Mouse (Mus musculus) lung, embryonic 14.5 days (tissue): ENCODE data around the gene Parg. TPM values are rescaled to one million over a fixed set of nuclear protein-coding genes. Genes with fewer than 3 reads are reported as not detected.

Experiments used
- ATAC-seq: fragments of 200-750 bp; cut with Nextera tagmentation; 2 replicates; pipeline ENCODE4 v1.8.0; 2017; ENCODE audit warnings: mild to moderate bottlenecking, moderate TSS enrichment, moderate library complexity; ENCODE audit not compliant: insufficient read depth
- DNase-seq: peaks from one replicate; pipeline ENCODE4 v3.0.0-alpha.2; 2015
- H3K27ac ChIP-seq: fragments of 300-500 bp; sonication (generic); 2 replicates; pipeline ENCODE4 v1.5.1; 2014; ENCODE audit warnings: low read depth, mild to moderate bottlenecking, moderate library complexity
- H3K27me3 ChIP-seq: fragments of 300-500 bp; sonication (generic); 2 replicates; pipeline ENCODE4 v1.6.1; 2014; ENCODE audit warnings: low read length, control low read depth; ENCODE audit not compliant: insufficient read depth
- H3K36me3 ChIP-seq: fragments of 300-500 bp; sonication (generic); 2 replicates; pipeline ENCODE4 v1.6.1; 2014; ENCODE audit warnings: control low read depth; ENCODE audit not compliant: insufficient read depth
- H3K4me1 ChIP-seq: fragments of 300-500 bp; sonication (generic); 2 replicates; pipeline ENCODE4 v1.6.1; 2014; ENCODE audit warnings: antibody characterized with exemption, control low read depth; ENCODE audit not compliant: insufficient read depth
- H3K4me2 ChIP-seq: fragments of 300-500 bp; sonication (generic); 2 replicates; pipeline ENCODE4 v1.6.1; 2014; ENCODE audit warnings: mild to moderate bottlenecking
- H3K4me3 ChIP-seq: fragments of 300-500 bp; sonication (generic); 2 replicates; pipeline ENCODE4 v1.5.1; 2014; ENCODE audit warnings: low read depth, low read length
- H3K9ac ChIP-seq: fragments of 300-500 bp; sonication (generic); 2 replicates; pipeline ENCODE4 v1.6.1; 2014
- H3K9me3 ChIP-seq: fragments of 300-500 bp; sonication (generic); 2 replicates; pipeline ENCODE4 v1.6.1; 2016; ENCODE audit warnings: low read depth, low read length, control low read depth
- CTCF ChIP-seq: IDR thresholded peaks from 2 replicates; pipeline ENCODE4 v1.5.1; 2016; ENCODE audit warnings: antibody characterized with exemption, low read depth
- WGBS: fragments of 180-500 bp; shearing (Covaris S2); extraction: QIAGEN DNeasy Blood & Tissue Kit; methylation state at CpG from one replicate; pipeline ENCODE4 v1.1.7; 2014; 5-methylcytosine and 5-hydroxymethylcytosine counted together
- polyA plus RNA-seq: library from polyadenylated mRNA; unstranded; fragments of >200 nt; fragmentation: Nextera tagmentation; extraction: Ambion mirVana; gene quantifications from 2 replicates; pipeline ENCODE4 v1.2.1, GENCODE M21; 2014

Parg gene
- polyA plus RNA-seq, 1 experiment from 2014 or later, result 53.4 TPM

DNA sequence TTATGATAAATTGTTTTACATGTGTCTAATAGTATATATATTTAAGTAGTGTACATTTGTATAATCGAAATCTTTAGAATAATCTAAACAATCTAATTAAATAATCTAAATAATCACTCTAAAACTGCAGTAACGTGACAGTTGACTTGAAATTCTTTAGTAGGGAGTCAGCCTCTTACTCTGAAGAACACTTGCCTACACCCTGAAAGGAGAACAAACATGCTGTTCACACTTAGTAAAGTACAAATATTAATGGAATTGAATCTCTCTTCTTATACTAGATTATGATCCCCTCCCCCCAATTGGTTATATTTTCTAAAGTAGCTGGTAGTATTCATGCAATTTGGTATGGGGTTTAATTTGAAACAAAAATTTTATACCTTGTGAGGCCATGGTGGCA lies 60.0 kb downstream of the Parg start:
- H3K9ac ChIP-seq, result no peak overlapping the region
- 61% methylated on average over 2 of the region's 2 CpGs for WGBS
- H3K27me3 ChIP-seq, result no peaks in the 10 kb centered on the region
- no peak overlapping the region for H3K4me2 ChIP-seq
- peaks cover 37% of the 10 kb centered on the region for H3K36me3 ChIP-seq
- H3K9me3 ChIP-seq, result no peaks in the 10 kb centered on the region
- H3K27ac ChIP-seq, result no peak overlapping the region
- no peaks in the 10 kb centered on the region for H3K4me1 ChIP-seq
- no peak for TF ChIP-seq CTCF
- no peak for DNase-seq
- H3K4me3 ChIP-seq, result no peak overlapping the region
- no peak for ATAC-seq

DNA sequence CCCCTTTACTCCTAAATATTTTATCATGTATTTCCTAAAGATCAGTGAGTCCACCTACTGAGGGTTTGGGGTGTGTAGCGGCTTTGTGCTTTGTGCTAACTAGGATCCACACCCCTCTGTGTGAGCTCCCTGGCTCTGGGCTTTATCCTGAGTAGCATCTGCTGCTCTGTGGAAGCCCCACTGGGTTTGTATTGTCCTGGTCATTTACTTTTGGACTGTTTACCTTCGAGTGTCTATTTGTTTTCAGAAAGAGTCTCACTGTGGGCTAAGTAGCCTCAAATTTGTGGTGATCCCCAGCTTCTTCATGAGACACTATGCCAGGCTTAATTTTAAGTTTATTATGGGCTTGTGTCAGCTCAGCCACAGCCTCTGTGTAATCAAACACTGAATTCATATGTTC lies 67.2 kb downstream of the Parg start:
- Histone ChIP-seq H3K27ac (no peak overlapping the region), H3K4me1 (no peaks in the 10 kb centered on the region), H3K4me2 (no peak overlapping the region), H3K36me3 (peaks cover 17% of the 10 kb centered on the region; the same call in 1 of the 2 replicates), H3K9me3 (no peaks in the 10 kb centered on the region), H3K27me3 (no peaks in the 10 kb centered on the region), H3K9ac (no peak overlapping the region), H3K4me3 (no peak overlapping the region)
- no peak for TF ChIP-seq CTCF
- WGBS, result 66% methylated on average over 2 of the region's 2 CpGs
- DNase-seq (no peak), ATAC-seq (no peak)

DNA sequence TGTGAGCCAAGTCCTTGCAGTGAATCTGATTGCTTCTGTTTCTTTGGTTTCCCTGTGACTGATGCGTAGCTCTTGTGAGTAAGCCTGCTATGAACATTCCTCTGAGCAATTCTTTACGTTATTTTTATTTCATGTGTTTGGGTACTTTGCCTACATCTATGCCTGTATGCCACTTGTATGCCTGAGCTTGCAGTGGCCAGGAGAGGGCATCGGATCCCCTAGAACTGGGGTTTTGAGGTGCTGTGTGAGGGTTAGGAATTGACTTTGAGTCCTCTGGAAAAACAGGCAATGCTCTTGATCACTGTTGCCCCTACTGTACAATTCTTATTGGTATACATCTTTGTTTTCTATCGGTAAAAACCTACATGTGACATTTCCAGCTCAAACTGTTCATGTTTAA lies 67.8 kb downstream of the Parg start:
- TF ChIP-seq CTCF, result 0 out of 2 replicates have a peak, but pooled peaks have one; percentile 21
- Histone ChIP-seq H3K4me2 (no peak overlapping the region), H3K4me3 (no peak overlapping the region), H3K36me3 (peaks cover 17% of the 10 kb centered on the region; the same call in 1 of the 2 replicates), H3K9me3 (no peaks in the 10 kb centered on the region), H3K9ac (no peak overlapping the region), H3K27me3 (no peaks in the 10 kb centered on the region), H3K4me1 (no peaks in the 10 kb centered on the region), H3K27ac (no peak overlapping the region)
- DNase-seq (no peak), ATAC-seq (no peak)
- 88% methylated on average over 4 of the region's 4 CpGs for WGBS

DNA sequence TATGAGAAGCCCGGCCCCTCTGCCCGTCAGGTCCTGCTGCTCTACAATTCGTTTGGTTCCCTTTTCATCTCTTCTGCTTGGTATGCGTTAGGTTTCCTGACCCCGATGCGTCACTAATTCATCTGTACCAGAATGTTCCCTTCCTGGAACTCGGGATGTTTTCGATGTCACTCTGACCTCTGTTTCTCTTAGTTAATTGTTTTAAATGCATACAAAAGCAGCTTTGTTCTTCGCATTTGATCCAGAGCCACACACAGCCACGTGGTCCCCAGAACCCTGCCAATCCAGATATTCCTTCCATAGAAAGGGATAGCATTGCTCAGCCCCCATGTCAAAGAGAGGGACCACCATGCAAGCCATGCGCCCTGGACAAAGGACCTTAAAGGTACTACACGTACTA lies 99.9 kb downstream of the Parg start:
- H3K9me3 ChIP-seq, result no peaks in the 10 kb centered on the region
- H3K27ac ChIP-seq, result no peak overlapping the region
- no peak for TF ChIP-seq CTCF
- H3K36me3 ChIP-seq, result peaks cover 6% of the 10 kb centered on the region; the same call in 1 of the 2 replicates
- ATAC-seq (no peak), DNase-seq (no peak)
- 79% methylated on average over 12 of the region's 12 CpGs for WGBS
- no peak overlapping the region for H3K9ac ChIP-seq
- H3K27me3 ChIP-seq, result no peaks in the 10 kb centered on the region
- H3K4me2 ChIP-seq, result no peak overlapping the region
- H3K4me1 ChIP-seq, result no peaks in the 10 kb centered on the region
- H3K4me3 ChIP-seq, result no peak overlapping the region

DNA sequence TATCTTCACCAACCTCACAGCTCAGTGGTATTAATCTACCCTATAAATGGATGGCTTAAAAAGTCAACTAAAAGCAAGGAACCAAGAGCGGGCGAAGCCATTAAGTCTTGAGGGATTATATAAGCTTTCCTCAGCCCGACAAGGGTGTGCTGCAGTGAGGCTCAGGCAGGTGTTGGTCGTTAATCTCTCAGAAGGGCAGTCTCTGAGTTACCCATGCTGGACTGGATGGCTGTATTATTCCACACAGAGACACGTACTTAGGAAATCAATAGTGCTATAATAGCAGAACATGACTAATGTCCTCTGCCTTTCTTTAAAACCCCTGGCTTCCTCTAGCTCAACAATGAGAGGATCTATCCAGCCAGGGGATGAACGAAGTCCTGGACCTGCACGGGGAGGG lies 100.7 kb downstream of the Parg start:
- ATAC-seq, result no peak

DNA sequence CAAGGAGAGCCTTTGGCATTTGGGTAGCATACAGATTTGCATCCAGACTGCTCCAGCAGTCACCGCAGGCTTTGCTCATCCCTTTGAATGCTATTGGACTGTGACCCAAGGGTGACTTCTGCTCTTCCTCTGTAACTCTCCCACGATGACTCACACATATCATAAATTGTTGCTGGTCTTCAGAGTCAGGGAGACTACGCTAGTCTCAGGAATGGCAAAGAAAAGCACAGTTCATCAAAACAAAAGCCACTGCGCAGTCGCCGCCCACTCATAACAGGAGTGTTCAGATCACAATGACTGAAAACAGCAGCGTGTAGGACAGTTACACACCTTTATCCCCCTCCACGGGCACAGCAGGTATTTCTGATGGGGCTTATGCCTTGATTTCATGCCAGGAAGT lies 103.2 kb downstream of the Parg start:
- H3K27ac ChIP-seq, result no peak overlapping the region
- no peak for ATAC-seq
- H3K36me3 ChIP-seq, result no peaks in the 10 kb centered on the region
- DNase-seq, result no peak
- no peak overlapping the region for H3K4me2 ChIP-seq
- WGBS, result 85% methylated on average over 8 of the region's 8 CpGs
- H3K9ac ChIP-seq, result no peak overlapping the region
- H3K4me1 ChIP-seq, result no peaks in the 10 kb centered on the region
- H3K9me3 ChIP-seq, result no peaks in the 10 kb centered on the region
- no peak for TF ChIP-seq CTCF
- no peak overlapping the region for H3K4me3 ChIP-seq
- no peaks in the 10 kb centered on the region for H3K27me3 ChIP-seq

More for the DNA sequence above, 100.7 kb downstream of the Parg start:
- no peak for TF ChIP-seq CTCF
- no peak overlapping the region for H3K4me3 ChIP-seq
- DNase-seq, result no peak
- H3K27me3 ChIP-seq, result no peaks in the 10 kb centered on the region
- no peak overlapping the region for H3K4me2 ChIP-seq
- no peaks in the 10 kb centered on the region for H3K4me1 ChIP-seq
- H3K9ac ChIP-seq, result no peak overlapping the region
- H3K27ac ChIP-seq, result no peak overlapping the region
- WGBS, result 86% methylated on average over 7 of the region's 7 CpGs
- H3K9me3 ChIP-seq, result no peaks in the 10 kb centered on the region
- H3K36me3 ChIP-seq, result peaks cover 6% of the 10 kb centered on the region; the same call in 1 of the 2 replicates

DNA sequence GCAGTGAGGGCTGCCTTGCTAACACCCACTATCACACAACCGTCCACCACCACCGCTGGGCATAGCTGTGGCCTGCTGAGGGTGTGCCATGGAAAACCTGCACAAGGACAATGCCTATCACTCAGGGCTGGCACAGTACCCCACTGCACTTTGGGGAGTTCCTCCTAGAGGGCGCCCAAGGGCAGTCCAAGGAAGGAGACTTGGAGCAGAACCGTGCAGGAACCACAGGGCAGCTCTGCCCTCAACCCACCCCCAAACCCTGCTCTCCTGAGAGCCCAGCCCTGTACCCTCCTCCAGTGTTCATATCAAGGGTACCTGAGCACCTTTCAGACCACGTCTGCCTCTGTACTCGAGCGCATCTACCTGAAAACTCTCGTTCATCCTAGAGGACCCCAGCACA lies 108.1 kb downstream of the Parg start:
- Histone ChIP-seq H3K4me1 (no peaks in the 10 kb centered on the region), H3K27ac (no peak overlapping the region), H3K4me3 (no peak overlapping the region), H3K9me3 (no peaks in the 10 kb centered on the region), H3K27me3 (no peaks in the 10 kb centered on the region), H3K9ac (no peak overlapping the region), H3K4me2 (no peak overlapping the region), H3K36me3 (no peaks in the 10 kb centered on the region)
- peak; percentile 62 for DNase-seq
- 37% methylated on average over 8 of the region's 8 CpGs for WGBS
- peak; percentile 69 for TF ChIP-seq CTCF
- ATAC-seq, result no peak

DNA sequence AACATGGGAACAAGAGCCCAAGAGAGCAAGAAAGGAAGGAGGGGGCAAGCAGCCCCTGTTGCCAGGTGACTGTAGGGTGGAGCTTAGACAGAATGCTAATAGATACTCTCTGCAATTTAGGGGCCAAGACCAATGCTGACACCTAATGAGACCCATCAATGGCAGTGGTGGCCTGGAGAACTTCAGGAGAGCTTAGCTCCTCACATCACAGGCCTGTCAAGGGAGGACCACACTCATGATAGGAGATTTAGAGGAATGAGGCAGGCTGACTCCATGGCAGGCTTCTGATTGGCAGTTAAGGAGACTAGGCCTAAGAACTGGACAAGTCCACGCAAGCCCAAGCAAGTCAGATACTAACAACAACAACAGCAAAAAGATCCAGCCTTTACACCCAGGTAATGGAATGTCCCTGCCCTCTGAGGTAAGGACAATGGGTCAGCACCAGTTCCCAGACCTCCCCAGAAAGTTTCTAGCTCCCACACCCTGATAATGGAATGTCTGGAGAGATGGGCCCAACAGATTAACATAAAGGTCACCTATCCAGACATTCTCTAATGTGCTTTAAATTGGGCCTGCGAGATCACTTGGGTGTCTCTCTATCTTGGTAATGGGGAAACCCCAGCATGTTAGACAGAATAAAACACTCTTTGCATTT lies 109.8 kb downstream of the Parg start:
- no peak for TF ChIP-seq CTCF
- DNase-seq (no peak), ATAC-seq (no peak)
- no peaks in the 10 kb centered on the region for H3K4me1 ChIP-seq
- H3K9ac ChIP-seq, result no peak overlapping the region
- H3K4me3 ChIP-seq, result no peak overlapping the region
- no peaks in the 10 kb centered on the region for H3K9me3 ChIP-seq
- no peak overlapping the region for H3K27ac ChIP-seq
- H3K27me3 ChIP-seq, result no peaks in the 10 kb centered on the region
- H3K4me2 ChIP-seq, result no peak overlapping the region
- no peaks in the 10 kb centered on the region for H3K36me3 ChIP-seq
- 84% methylated on average over 2 of the region's 2 CpGs for WGBS
